Mouse (Mus musculus) heart, postnatal 14 days (tissue): ENCODE measurements around the gene Naa10. TPM values are rescaled to one million over a fixed set of nuclear protein-coding genes. Genes with fewer than 3 reads are reported as not detected.
A peak's percentile ranks its signal among the peaks of the same experiment; 100 is the strongest.

Experiments used
- DNase-seq, 2 experiments: peaks; one replicate each; pipeline ENCODE4 v3.0.0; 2021 to 2022
- intact Hi-C: fragments of 180-260 bp; cut with DNase I; formaldehyde crosslinking; loops from one replicate; pipeline ENCODE4 v1.15.1; 2025
- long read RNA-seq, 2 experiments: library from polyadenylated mRNA; stranded (forward); transcript quantifications; one replicate each; pipeline ENCODE4 v2.0.0; 2021
- total RNA-seq, 2 experiments: library from RNA; stranded (reverse); gene quantifications; 2 replicates each; pipeline ENCODE4 v1.2.3; 2021

Naa10 gene
- 10 to 100 TPM; 54.3 to 59.5 TPM for total RNA-seq
- long read RNA-seq, experiment 1, transcript Naa10-201 (8 exons, 962 nt): minor isoform, 12 of 83 reads
- long read RNA-seq, experiment 1, transcript Naa10-204 (8 exons, 1,031 nt): major isoform, 52 of 83 reads
- long read RNA-seq, experiment 1, transcript Naa10-203 (8 exons, 979 nt): minor isoform, 8 of 83 reads
- long read RNA-seq, experiment 1, partial matches to known transcripts: 2 of 83 reads
- long read RNA-seq, experiment 1, other reads (novel, unspliced or antisense): 6 of 83 reads
- long read RNA-seq, experiment 2, transcript Naa10-201 (8 exons, 962 nt): minor isoform, 6 of 52 reads
- long read RNA-seq, experiment 2, transcript Naa10-204 (8 exons, 1,031 nt): major isoform, 40 of 52 reads
- long read RNA-seq, experiment 2, partial matches to known transcripts: 0 of 52 reads
- long read RNA-seq, experiment 2, other reads (novel, unspliced or antisense): 1 of 52 reads

- intact Hi-C loops: loop anchor here (10.0 kb wide), 1 partner anchor 247 kb away; the partner anchor contains the start of gene Slc6a8
- peak; percentile 88 to 90 for DNase-seq
Measured at GRCm38 (mm10) chrX:73921823-73922549, at the start of gene Naa10, which contains the start of gene Arhgap4. Naa10 (minus strand) TSS chrX:73921944. Arhgap4 (minus strand) TSS chrX:73921870.

- DNase-seq: no peak
- intact Hi-C loops: no loop called here
Measured at GRCm38 (mm10) chrX:73970781-73971180, 49.0 kb upstream of the Naa10 start.

GRCm38 (mm10) chrX:73969729-73970128, 48.0 kb upstream of the Naa10 start:
- intact Hi-C loops: loop anchor here (5.0 to 10.0 kb wide), 3 partner anchors 53 to 445 kb away; partner anchors contain the start of gene Irak1
- DNase-seq: no peak

- intact Hi-C loops: loop anchor here (5.0 to 10.0 kb wide), 3 partner anchors 53 to 446 kb away; partner anchors contain the start of gene Irak1
- DNase-seq: no peak
Measured at GRCm38 (mm10) chrX:73969167-73969566, 47.4 kb upstream of the Naa10 start.

GRCm38 (mm10) chrX:73967177-73968075, 45.7 kb upstream of the Naa10 start:
- peak; percentile 85 for DNase-seq
- intact Hi-C loops: loop anchor here (5.0 to 10.0 kb wide), 3 partner anchors 55 to 447 kb away; partner anchors contain the start of gene Irak1

- intact Hi-C loops: loop anchor here (5.0 to 10.0 kb wide), 3 partner anchors 56 to 448 kb away; partner anchors contain the start of gene Irak1
- peak; percentile 90 to 92 for DNase-seq
Measured at GRCm38 (mm10) chrX:73966248-73967176, 44.8 kb upstream of the Naa10 start, which contains the start of gene Hcfc1. Hcfc1 (minus strand) TSS chrX:73966357.

- DNase-seq: peak; percentile 32
- intact Hi-C loops: loop anchor here (5.0 to 10.0 kb wide), 3 partner anchors 57 to 449 kb away; partner anchors contain the start of gene Irak1
Measured at GRCm38 (mm10) chrX:73965307-73965706, 43.6 kb upstream of the Naa10 start.

GRCm38 (mm10) chrX:73964363-73964762, 42.6 kb upstream of the Naa10 start:
- no peak for DNase-seq
- intact Hi-C loops: loop anchor here (10.0 kb wide), 1 partner anchor 450 kb away; no protein-coding TSS in a partner anchor

GRCm38 (mm10) chrX:73954988-73955387, 33.2 kb upstream of the Naa10 start:
- intact Hi-C loops: no loop called here
- no peak for DNase-seq

GRCm38 (mm10) chrX:73952603-73953002, 30.9 kb upstream of the Naa10 start:
- intact Hi-C loops: no loop called here
- no peak for DNase-seq

- intact Hi-C loops: loop anchor here (2.0 to 10.0 kb wide), 3 partner anchors 151 to 277 kb away; partner anchors contain the start of genes Abcd1, Bcap31 and Slc6a8
Measured at GRCm38 (mm10) chrX:73949341-73949740, 27.6 kb upstream of the Naa10 start.

GRCm38 (mm10) chrX:73948647-73949046, 26.9 kb upstream of the Naa10 start:
- intact Hi-C loops: loop anchor here (2.0 to 10.0 kb wide), 3 partner anchors 150 to 276 kb away; partner anchors contain the start of genes Abcd1, Bcap31 and Slc6a8
- peak; percentile 34 to 73 for DNase-seq

More at GRCm38 (mm10) chrX:73949341-73949740, 27.6 kb upstream of the Naa10 start:
- DNase-seq: no peak

GRCm38 (mm10) chrX:73946896-73947295, 25.2 kb upstream of the Naa10 start:
- intact Hi-C loops: loop anchor here (5.0 to 10.0 kb wide), 2 partner anchors 232 to 275 kb away; partner anchors contain the start of genes Abcd1, Bcap31 and Slc6a8
- DNase-seq: no peak

- intact Hi-C loops: loop anchor here (10.0 kb wide), 1 partner anchor 227 kb away; the partner anchor contains the start of genes Abcd1 and Bcap31
- no peak for DNase-seq
Measured at GRCm38 (mm10) chrX:73942294-73942693, 20.6 kb upstream of the Naa10 start.

GRCm38 (mm10) chrX:73941860-73942259, 20.1 kb upstream of the Naa10 start:
- DNase-seq: no peak
- intact Hi-C loops: loop anchor here (10.0 kb wide), 1 partner anchor 227 kb away; the partner anchor contains the start of genes Abcd1 and Bcap31

- DNase-seq: no peak
- intact Hi-C loops: no loop called here
Measured at GRCm38 (mm10) chrX:73931871-73932270, 10.1 kb upstream of the Naa10 start.

- intact Hi-C loops: no loop called here
- DNase-seq: peak; percentile 65 to 71
Measured at GRCm38 (mm10) chrX:73930402-73931062, 8.8 kb upstream of the Naa10 start, which contains the start of gene Renbp. Renbp (minus strand) TSS chrX:73930850.
